ENCODE assay signal across 10 mouse cellular contexts in genomic region chr10:99097374-99097773, GRCm38 (mm10). TPM values are rescaled to one million over a fixed set of nuclear protein-coding genes. Genes with fewer than 3 reads are reported as not detected.
DNase-seq lines count a peak whose midpoint lies in the region; ATAC-seq lines count a peak whose summit lies in the region.
"Had no signal": no experiment of that assay in that cellular context is flagged by ENCODE, and none has a peak within 500 bp of the region (broad histone marks: within the 10 kb centered on the region; RNA-seq: fewer than 3 reads in every experiment).

No protein-coding gene starts in this region.

- H3K27ac ChIP-seq in forebrain, embryonic 14.5 days (ENCODE audit: low read depth, low read length), result no peak overlapping the region
- no peak overlapping the region for H3K27ac ChIP-seq in forebrain, embryonic 12.5 days
- no peak overlapping the region for H3K27ac ChIP-seq in midbrain, embryonic 11.5 days (ENCODE audit: low read depth, low read length)
- H3K27ac ChIP-seq in midbrain, embryonic 10.5 days (replicated peaks), result no peak overlapping the region

- DNase-seq in forebrain, embryonic 14.5 days (ENCODE audit: low spot score), result peak; percentile 49
- peak; percentile 88 for DNase-seq in midbrain, embryonic 11.5 days (ENCODE audit: low spot score, missing footprints)
- no peak for DNase-seq in midbrain, embryonic 10.5 days (ENCODE audit: low spot score)
- peak; percentile 59 for DNase-seq in adrenal gland, postnatal 14 days
- DNase-seq in ovary, postnatal 14 days (ENCODE audit: low spot score), result no peak

- ATAC-seq in forebrain, embryonic 14.5 days, result peak; percentile 26; the same call in 1 of the 2 replicates
- no peak for ATAC-seq in forebrain, embryonic 12.5 days (ENCODE audit: low FRiP score)
- 0 out of 2 replicates have a peak, but pooled peaks have one; percentile 9 for ATAC-seq in midbrain, embryonic 11.5 days (ENCODE audit: low FRiP score)
- ATAC-seq in hematopoietic stem cell, adult 5-6 weeks (replicated peaks in 1 of 2; ENCODE audit: insufficient read depth in 1 of 2, low FRiP score in 2 of 2, low TSS enrichment in 1 of 2, low read depth in 1 of 2, poor library complexity in 2 of 2, severe bottlenecking in 2 of 2), result peak; percentile 85 to 94
- ATAC-seq in megakaryocyte-erythroid progenitor cell, adult 5-6 weeks (replicated peaks; ENCODE audit: low FRiP score, low TSS enrichment, poor library complexity, severe bottlenecking), result peak; percentile 92

- H3K36me3 ChIP-seq in forebrain, embryonic 14.5 days (ENCODE audit: control insufficient read depth, insufficient read depth, low read length), result no peaks in the 10 kb centered on the region
- no peaks in the 10 kb centered on the region for H3K36me3 ChIP-seq in forebrain, embryonic 12.5 days (replicated peaks)
- no peaks in the 10 kb centered on the region for H3K36me3 ChIP-seq in midbrain, embryonic 11.5 days (ENCODE audit: control insufficient read depth, insufficient read depth, low read length)
- no peaks in the 10 kb centered on the region for H3K36me3 ChIP-seq in midbrain, embryonic 10.5 days

- no peak overlapping the region for H3K9ac ChIP-seq in forebrain, embryonic 14.5 days (ENCODE audit: low read length)
- no peak overlapping the region for H3K9ac ChIP-seq in forebrain, embryonic 12.5 days
- H3K9ac ChIP-seq in midbrain, embryonic 11.5 days (ENCODE audit: low read length), result no peak overlapping the region

- H3K4me2 ChIP-seq in forebrain, embryonic 14.5 days (ENCODE audit: low read length), result no peak overlapping the region
- no peak overlapping the region for H3K4me2 ChIP-seq in forebrain, embryonic 12.5 days
- no peak overlapping the region for H3K4me2 ChIP-seq in midbrain, embryonic 11.5 days

- no peaks in the 10 kb centered on the region for H3K4me1 ChIP-seq in forebrain, embryonic 14.5 days (ENCODE audit: control insufficient read depth, insufficient read depth, low read length)
- H3K4me1 ChIP-seq in forebrain, embryonic 12.5 days, result no peaks in the 10 kb centered on the region
- H3K4me1 ChIP-seq in midbrain, embryonic 11.5 days (ENCODE audit: control insufficient read depth, insufficient read depth, low read length), result no peaks in the 10 kb centered on the region
- no peaks in the 10 kb centered on the region for H3K4me1 ChIP-seq in midbrain, embryonic 10.5 days

- WGBS in forebrain, embryonic 14.5 days, result 74% methylated on average over 10 of the region's 10 CpGs
- 83% methylated on average over 10 of the region's 10 CpGs for WGBS in forebrain, embryonic 12.5 days
- 81% methylated on average over 10 of the region's 10 CpGs for WGBS in midbrain, embryonic 11.5 days
- WGBS in midbrain, embryonic 10.5 days, result 80% methylated on average over 10 of the region's 10 CpGs

- no peaks in the 10 kb centered on the region for H3K9me3 ChIP-seq in forebrain, embryonic 14.5 days (replicated peaks; ENCODE audit: control insufficient read depth, low read length)
- H3K9me3 ChIP-seq in forebrain, embryonic 12.5 days, result no peaks in the 10 kb centered on the region
- H3K9me3 ChIP-seq in midbrain, embryonic 11.5 days (ENCODE audit: control insufficient read depth, low read length), result no peaks in the 10 kb centered on the region
- 0 out of 2 replicates have a peak, but pooled peaks cover 4% of the 10 kb centered on the region for H3K9me3 ChIP-seq in midbrain, embryonic 10.5 days (replicated peaks)

- H3K27me3 ChIP-seq in forebrain, embryonic 14.5 days (replicated peaks; ENCODE audit: control insufficient read depth, insufficient read depth, low read length), result no peaks in the 10 kb centered on the region
- no peaks in the 10 kb centered on the region for H3K27me3 ChIP-seq in forebrain, embryonic 12.5 days
- H3K27me3 ChIP-seq in midbrain, embryonic 11.5 days (ENCODE audit: control insufficient read depth, insufficient read depth, low read length), result no peaks in the 10 kb centered on the region
- H3K27me3 ChIP-seq in midbrain, embryonic 10.5 days (ENCODE audit: low read depth, poor library complexity, severe bottlenecking), result no peaks in the 10 kb centered on the region

- no peak overlapping the region for H3K4me3 ChIP-seq in forebrain, embryonic 14.5 days (ENCODE audit: low read depth, low read length)
- H3K4me3 ChIP-seq in forebrain, embryonic 12.5 days (replicated peaks), result no peak overlapping the region
- no peak overlapping the region for H3K4me3 ChIP-seq in midbrain, embryonic 11.5 days (ENCODE audit: low read depth, low read length)
- no peak overlapping the region for H3K4me3 ChIP-seq in midbrain, embryonic 10.5 days

RNA-seq across cellular contexts. Expression of gene Poc1b, which starts 9.5 kb away (rescaled TPM):
- polyA plus RNA-seq in forebrain, embryonic 14.5 days (2014; fragmentation: Nextera tagmentation; extraction: Ambion mirVana), result 20.4 and 20.8 TPM in 2 replicates
- 24.6 and 25.5 TPM in 2 replicates for polyA plus RNA-seq in forebrain, embryonic 12.5 days (2016; fragmentation: Nextera tagmentation; extraction: Ambion mirVana)
- 37.2 and 38.6 TPM in 2 replicates for polyA plus RNA-seq in midbrain, embryonic 11.5 days (2014; fragmentation: Nextera tagmentation; extraction: Ambion mirVana)
- 28.3 and 32.6 TPM in 2 replicates for polyA plus RNA-seq in midbrain, embryonic 10.5 days (2016; fragmentation: Nextera tagmentation; extraction: Ambion mirVana)
- 12.7 and 13.1 TPM in 2 replicates for total RNA-seq in adrenal gland, postnatal 14 days (2021)
- total RNA-seq in hematopoietic stem cell, adult 5-6 weeks (2017), result 10.9 and 22.7 TPM in 2 replicates
- total RNA-seq in megakaryocyte-erythroid progenitor cell, adult 5-6 weeks (2014; fragmentation: Nextera tagmentation), result 25.5 and 26.6 TPM in 2 replicates
- 5.1 and 7.2 TPM in 2 replicates for total RNA-seq in megakaryocyte-erythroid progenitor cell, adult 5-6 weeks (2017)

RNA-seq across cellular contexts. Expression of gene Galnt4, which starts 10.6 kb away (rescaled TPM):
- 2.3 and 3.2 TPM in 2 replicates for polyA plus RNA-seq in forebrain, embryonic 14.5 days (2014; fragmentation: Nextera tagmentation; extraction: Ambion mirVana)
- 4.4 and 5.1 TPM in 2 replicates for polyA plus RNA-seq in forebrain, embryonic 12.5 days (2016; fragmentation: Nextera tagmentation; extraction: Ambion mirVana)
- 3.3 and 4.3 TPM in 2 replicates for polyA plus RNA-seq in midbrain, embryonic 11.5 days (2014; fragmentation: Nextera tagmentation; extraction: Ambion mirVana)
- polyA plus RNA-seq in midbrain, embryonic 10.5 days (2016; fragmentation: Nextera tagmentation; extraction: Ambion mirVana), result 3.5 and 3.6 TPM in 2 replicates
- 6.8 and 6.9 TPM in 2 replicates for total RNA-seq in adrenal gland, postnatal 14 days (2021)
- total RNA-seq in hematopoietic stem cell, adult 5-6 weeks (2017), result 11.7 and 15.6 TPM in 2 replicates
- 4.2 and 5.4 TPM in 2 replicates for total RNA-seq in megakaryocyte-erythroid progenitor cell, adult 5-6 weeks (2014; fragmentation: Nextera tagmentation)
- 4.9 and 7.8 TPM in 2 replicates for total RNA-seq in megakaryocyte-erythroid progenitor cell, adult 5-6 weeks (2017)

RNA-seq across cellular contexts. Expression of gene Phxr2, which starts 28.8 kb away (rescaled TPM):
- polyA plus RNA-seq in forebrain, embryonic 14.5 days (2014; fragmentation: Nextera tagmentation; extraction: Ambion mirVana), result not detected in 2 replicates
- not detected in 2 replicates for polyA plus RNA-seq in forebrain, embryonic 12.5 days (2016; fragmentation: Nextera tagmentation; extraction: Ambion mirVana)
- 0.14 TPM in 1 of 2 replicates, not detected in the other for polyA plus RNA-seq in midbrain, embryonic 11.5 days (2014; fragmentation: Nextera tagmentation; extraction: Ambion mirVana)
- 0.11 and 0.23 TPM in 2 replicates for polyA plus RNA-seq in midbrain, embryonic 10.5 days (2016; fragmentation: Nextera tagmentation; extraction: Ambion mirVana)
- total RNA-seq in adrenal gland, postnatal 14 days (2021), result not detected in 2 replicates
- not detected in 2 replicates for total RNA-seq in hematopoietic stem cell, adult 5-6 weeks (2017)
- total RNA-seq in megakaryocyte-erythroid progenitor cell, adult 5-6 weeks (2014; fragmentation: Nextera tagmentation), result 0.28 TPM in 1 of 2 replicates, not detected in the other
- total RNA-seq in megakaryocyte-erythroid progenitor cell, adult 5-6 weeks (2017), result not detected in 2 replicates
- polyA plus RNA-seq: frontal cortex, adult 2 months; limb, embryonic 14.5 days had no signal

Comparison
In these comparisons a context has a peak if more than half of its experiments do, and no peak if none do; other contexts are left out.
1. DNase-seq: peak in forebrain, embryonic 14.5 days (single experiment), midbrain, embryonic 11.5 days (single experiment) and adrenal gland, postnatal 14 days (single experiment); none in midbrain, embryonic 10.5 days (single experiment) and ovary, postnatal 14 days (single experiment).